In genomic region chr11:72307461-72307860, GRCm38 (mm10) we compare ENCODE assay signal across 40 mouse cellular contexts. TPM values are rescaled to one million over a fixed set of nuclear protein-coding genes. Genes with fewer than 3 reads are reported as not detected.
DNase-seq lines count a peak whose midpoint lies in the region; ATAC-seq and TF ChIP-seq lines count a peak whose summit lies in the region.
"Had no signal": no experiment of that assay in that cellular context is flagged by ENCODE, and none has a peak within 500 bp of the region (broad histone marks: within the 10 kb centered on the region; RNA-seq: fewer than 3 reads in every experiment).

No protein-coding gene starts in this region.

- H3K36me3 ChIP-seq in liver, embryonic 12.5 days = no peaks in the 10 kb centered on the region
- H3K36me3 ChIP-seq: embryonic facial prominence, embryonic 10.5 days; embryonic facial prominence, embryonic 15.5 days; forebrain, embryonic 12.5 days; heart, embryonic 10.5 days; hindbrain, embryonic 12.5 days; liver, embryonic 13.5 days; midbrain, embryonic 12.5 days; neural tube, embryonic 12.5 days; stomach, embryonic 15.5 days had no signal

- H3K27me3 ChIP-seq in liver, embryonic 12.5 days (replicated peaks) = peaks cover 13% of the 10 kb centered on the region
- H3K27me3 ChIP-seq: CH12.LX; embryonic facial prominence, embryonic 15.5 days; forebrain, embryonic 12.5 days; hindbrain, embryonic 12.5 days; neural tube, embryonic 12.5 days had no signal

- no peak overlapping the region for H3K4me3 ChIP-seq in layer of hippocampus, adult 2 months
- H3K4me3 ChIP-seq in liver, embryonic 12.5 days = no peak overlapping the region
- H3K4me3 ChIP-seq: embryonic facial prominence, embryonic 10.5 days; embryonic facial prominence, embryonic 15.5 days; forebrain, embryonic 12.5 days; heart, embryonic 10.5 days; hindbrain, embryonic 12.5 days; liver, embryonic 13.5 days; megakaryocyte, embryonic 14.5 days; midbrain, embryonic 12.5 days; myocyte; neural tube, embryonic 12.5 days; stomach, embryonic 15.5 days had no signal

- H3K4me1 ChIP-seq in liver, embryonic 12.5 days = no peaks in the 10 kb centered on the region
- H3K4me1 ChIP-seq: embryonic facial prominence, embryonic 10.5 days; embryonic facial prominence, embryonic 15.5 days; forebrain, embryonic 12.5 days; hindbrain, embryonic 12.5 days; liver, embryonic 13.5 days; midbrain, embryonic 12.5 days; neural tube, embryonic 12.5 days; stomach, embryonic 15.5 days had no signal

- H3K4me2 ChIP-seq in liver, embryonic 12.5 days = no peak overlapping the region
- H3K4me2 ChIP-seq: embryonic facial prominence, embryonic 15.5 days; forebrain, embryonic 12.5 days; hindbrain, embryonic 12.5 days; liver, embryonic 13.5 days; midbrain, embryonic 12.5 days; neural tube, embryonic 12.5 days; stomach, embryonic 15.5 days had no signal

- intact Hi-C loops in left cerebral cortex, postnatal 14 days (cut with DNase I) = no loop called here
- intact Hi-C loops in left cerebral cortex, postnatal 4 days (cut with DNase I) = no loop called here

- DNase-seq in frontal cortex, postnatal 25 days (ENCODE audit: low spot score in 2 of 2) = no peak
- DNase-seq in layer of hippocampus, adult 2 months (ENCODE audit: low spot score in 2 of 2) = peak; percentile 23 to 29
- DNase-seq in layer of hippocampus, postnatal 25 days (ENCODE audit: extremely low spot score in 1 of 2, low spot score in 1 of 2) = no peak
- peak; percentile 36 to 39 for DNase-seq in left cerebral cortex, postnatal 14 days (ENCODE audit: low spot score in 2 of 2)
- no peak for DNase-seq in left cerebral cortex, postnatal 4 days
- DNase-seq: adrenal gland, adult 8-10 months; cerebellum, adult 8-10 months; cerebellum, postnatal 25 days; forebrain, postnatal 0 days; gastrocnemius, postnatal 10 days; heart, postnatal 36 days; kidney, adult 8-10 months; kidney, postnatal 4 days; liver, embryonic 13.5 days; lung, adult 18-20 months; lung, postnatal 4 days; thymus, postnatal 14 days had no signal

- ATAC-seq in frontal cortex, adult (ENCODE audit: low TSS enrichment) = peak; percentile 83
- no peak for ATAC-seq in liver, embryonic 12.5 days
- ATAC-seq: activated CD4-positive, CD25-positive, alpha-beta regulatory T cell, adult 4 months; forebrain, postnatal 0 days; intestine, embryonic 16.5 days; lung, postnatal 0 days had no signal

- no peaks in the 10 kb centered on the region for H3K9me3 ChIP-seq in liver, embryonic 12.5 days (replicated peaks)
- H3K9me3 ChIP-seq: embryonic facial prominence, embryonic 10.5 days; embryonic facial prominence, embryonic 15.5 days; forebrain, embryonic 12.5 days; heart, embryonic 10.5 days; hindbrain, embryonic 12.5 days; liver, embryonic 13.5 days; megakaryocyte, embryonic 14.5 days; midbrain, embryonic 12.5 days; neural tube, embryonic 12.5 days; stomach, embryonic 15.5 days had no signal

- 66% methylated on average over 5 of the region's 5 CpGs for WGBS in liver, embryonic 12.5 days (ENCODE audit: insufficient replicate concordance)

- TF ChIP-seq CTCF in layer of hippocampus, adult 2 months (conservative IDR thresholded peaks at IDR 0.05) = no peak

- H3K27ac ChIP-seq in layer of hippocampus, adult 2 months = peak overlapping the region; percentile 25; the same call in 1 of the 2 replicates
- no peak overlapping the region for H3K27ac ChIP-seq in liver, embryonic 12.5 days
- H3K27ac ChIP-seq: embryonic facial prominence, embryonic 10.5 days; embryonic facial prominence, embryonic 15.5 days; forebrain, embryonic 12.5 days; heart, embryonic 10.5 days; hindbrain, embryonic 12.5 days; kidney, postnatal 0 days; liver, embryonic 13.5 days; midbrain, embryonic 12.5 days; neural tube, embryonic 12.5 days; stomach, embryonic 15.5 days had no signal

- no peak overlapping the region for H3K9ac ChIP-seq in liver, embryonic 12.5 days
- H3K9ac ChIP-seq: embryonic facial prominence, embryonic 15.5 days; forebrain, embryonic 12.5 days; forebrain, postnatal 0 days; hindbrain, embryonic 12.5 days; liver, embryonic 13.5 days; midbrain, embryonic 12.5 days; neural tube, embryonic 12.5 days; stomach, embryonic 15.5 days had no signal

RNA-seq across cellular contexts. Expression of gene Xaf1, which starts 6.0 kb away (rescaled TPM):
- total RNA-seq in layer of hippocampus, adult 2 months (2021) = 1 to 10 TPM; 4.2 to 5.2 TPM
- total RNA-seq in layer of hippocampus, postnatal 25 days (2021) = 1 to 10 TPM; 2.4 to 3.3 TPM
- total RNA-seq in left cerebral cortex, postnatal 14 days (2021) = 1 to 10 TPM; 1.9 to 2.9 TPM
- 1 to 10 TPM in 1 of 2 experiments, under 1 TPM in 1; 0.70 to 1.2 TPM for total RNA-seq in left cerebral cortex, postnatal 4 days (2021)
- 2.2 and 2.4 TPM in 2 replicates for polyA plus RNA-seq in liver, embryonic 12.5 days (2016; fragmentation: Nextera tagmentation; extraction: Ambion mirVana)

RNA-seq across cellular contexts. Expression of gene Fbxo39, which starts 6.8 kb away (rescaled TPM):
- not detected for total RNA-seq in layer of hippocampus, adult 2 months (2021)
- not detected for total RNA-seq in layer of hippocampus, postnatal 25 days (2021)
- total RNA-seq in left cerebral cortex, postnatal 14 days (2021) = not detected
- total RNA-seq in left cerebral cortex, postnatal 4 days (2021) = not detected
- not detected in 2 replicates for polyA plus RNA-seq in liver, embryonic 12.5 days (2016; fragmentation: Nextera tagmentation; extraction: Ambion mirVana)
- total RNA-seq: adrenal gland, adult 8-10 months; adrenal gland, postnatal 4 days; CH12.LX; forebrain, postnatal 0 days; gastrocnemius, postnatal 10 days; granulocyte monocyte progenitor cell, adult 5-6 weeks; heart, postnatal 36 days; midbrain, postnatal 0 days had no signal
- polyA plus RNA-seq: C2C12; embryonic facial prominence, embryonic 10.5 days; embryonic facial prominence, embryonic 15.5 days; forebrain, embryonic 12.5 days; forebrain, postnatal 0 days; heart, embryonic 10.5 days; heart, embryonic 16.5 days; hindbrain, embryonic 12.5 days; intestine, embryonic 16.5 days; kidney, postnatal 0 days; limb, embryonic 14.5 days; liver, embryonic 13.5 days; lung, postnatal 0 days; midbrain, embryonic 12.5 days; midbrain, postnatal 0 days; neural tube, embryonic 12.5 days; stomach, embryonic 15.5 days had no signal

RNA-seq across cellular contexts. Expression of gene Slc13a5, which starts 40.4 kb away (rescaled TPM):
- total RNA-seq in layer of hippocampus, adult 2 months (2021) = 1 to 10 TPM; 6.6 to 7.5 TPM
- total RNA-seq in layer of hippocampus, postnatal 25 days (2021) = 10 to 100 TPM in 1 of 2 experiments, 1 to 10 TPM in 1; 9.9 to 12.2 TPM
- 10 to 100 TPM; 17.2 to 24.0 TPM for total RNA-seq in left cerebral cortex, postnatal 14 days (2021)
- 1 to 10 TPM; 7.2 to 9.8 TPM for total RNA-seq in left cerebral cortex, postnatal 4 days (2021)
- polyA plus RNA-seq in liver, embryonic 12.5 days (2016; fragmentation: Nextera tagmentation; extraction: Ambion mirVana) = not detected in 2 replicates
- total RNA-seq: CH12.LX; granulocyte monocyte progenitor cell, adult 5-6 weeks; heart, postnatal 36 days had no signal
- polyA plus RNA-seq: activated CD4-positive, CD25-positive, alpha-beta regulatory T cell, adult 4 months; forebrain, embryonic 12.5 days; liver, embryonic 13.5 days; lung, postnatal 0 days had no signal

RNA-seq across cellular contexts. Expression of gene Tekt1, which starts 54.8 kb away (rescaled TPM):
- 1 to 10 TPM; 2.0 to 3.3 TPM for total RNA-seq in layer of hippocampus, adult 2 months (2021)
- total RNA-seq in layer of hippocampus, postnatal 25 days (2021) = 1 to 10 TPM; 2.7 to 3.1 TPM
- 1 to 10 TPM; 1.3 to 1.7 TPM for total RNA-seq in left cerebral cortex, postnatal 14 days (2021)
- total RNA-seq in left cerebral cortex, postnatal 4 days (2021) = 1 to 10 TPM; 1.6 to 2.1 TPM
- polyA plus RNA-seq in liver, embryonic 12.5 days (2016; fragmentation: Nextera tagmentation; extraction: Ambion mirVana) = 0.08 and 0.12 TPM in 2 replicates
- total RNA-seq: heart, postnatal 36 days had no signal
- polyA plus RNA-seq: activated CD4-positive, CD25-positive, alpha-beta regulatory T cell, adult 4 months; C2C12; liver, embryonic 13.5 days; myocyte had no signal

Comparison
In these comparisons a context has a peak if more than half of its experiments do, and no peak if none do; other contexts are left out.
1. DNase-seq: peak in layer of hippocampus, adult 2 months (2 of 2) and left cerebral cortex, postnatal 14 days (2 of 2); none in frontal cortex, postnatal 25 days (0 of 2), layer of hippocampus, postnatal 25 days (0 of 2) and left cerebral cortex, postnatal 4 days (single experiment).